Mouse (Mus musculus): ENCODE results near the gene Hist1h3i. TPM values are rescaled to one million over a fixed set of nuclear protein-coding genes. Genes with fewer than 3 reads are reported as not detected.
A peak's percentile ranks its signal among the peaks of the same experiment; 100 is the strongest.
"Not testable (repeated sequence)": the region's sequence is repeated elsewhere in the genome, so short reads cannot be mapped to it uniquely, and the experiment has no call there.

The Hist1h3i gene
- total and polyA plus RNA-seq, 2 experiments from 2014 or later, result 21.5 to 602 TPM

DNA sequence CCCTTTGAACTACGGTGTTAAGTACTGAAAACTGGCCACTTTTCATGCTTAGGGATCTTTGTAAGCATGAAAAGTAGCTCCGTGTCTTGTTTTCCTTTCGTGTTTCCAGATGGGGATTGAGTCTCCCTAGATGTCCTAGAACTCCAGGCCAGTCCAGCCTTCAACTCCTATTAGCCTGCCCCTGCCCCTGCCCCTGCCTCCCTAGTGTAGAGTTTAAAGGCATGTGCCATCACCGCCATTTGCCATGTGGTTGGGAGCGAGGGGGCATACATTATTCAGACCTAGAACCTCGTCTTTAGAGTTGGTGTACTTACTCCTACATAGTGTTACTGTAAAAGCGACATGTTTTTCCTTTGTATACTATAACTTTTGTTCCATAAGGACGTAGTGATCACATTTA is 27.9 kb upstream of the Hist1h3i start:
- not testable (repeated sequence) for H3K27me3 ChIP-seq (ENCODE audit: control insufficient read depth, insufficient read depth, low read length); H3K27ac ChIP-seq (ENCODE audit: low read depth); H3K4me1 ChIP-seq (ENCODE audit: control insufficient read depth, insufficient read depth); H3K36me3 ChIP-seq (replicated peaks; ENCODE audit: control insufficient read depth, insufficient read depth, low read length); ATAC-seq (ENCODE audit: insufficient read depth, low read depth); H3K4me2 ChIP-seq (ENCODE audit: low read depth, low read length); H3K9ac ChIP-seq (replicated peaks; ENCODE audit: low read depth, low read length); DNase-seq (ENCODE audit: low spot score); H3K9me3 ChIP-seq (replicated peaks; ENCODE audit: control insufficient read depth, low read length); H3K4me3 ChIP-seq (ENCODE audit: low read depth, low read length)
- WGBS, result no CpG with 5 or more reads among the region's 8 CpGs

DNA sequence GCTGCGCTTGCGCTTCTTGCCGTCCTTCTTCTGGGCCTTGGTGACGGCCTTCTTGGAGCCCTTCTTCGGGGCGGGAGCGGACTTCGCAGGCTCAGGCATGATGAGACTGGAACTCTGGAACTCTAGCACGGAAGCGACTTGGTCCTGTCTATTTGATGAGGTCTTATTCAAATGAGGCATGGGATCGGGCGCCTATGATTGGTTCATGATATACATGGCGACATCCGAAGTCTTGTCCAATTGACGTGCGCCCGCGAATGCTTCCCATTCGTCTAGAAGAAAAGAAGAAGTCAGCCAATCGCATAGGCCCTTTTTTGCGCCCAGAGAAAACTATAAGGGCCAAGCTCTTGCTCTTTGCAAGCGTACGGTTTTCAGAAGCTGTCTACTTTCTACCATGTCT is 26.9 kb upstream of the Hist1h3i start, which contains the start of the genes Hist1h2bq and Hist1h2ao:
Hist1h2bq (minus strand) TSS at position 125 of the 400 bp plus-strand sequence.
Hist1h2ao (plus strand) TSS at position 393 of the 400 bp plus-strand sequence.
- not testable (repeated sequence) for H3K4me1 ChIP-seq (ENCODE audit: control insufficient read depth, insufficient read depth); H3K4me3 ChIP-seq (ENCODE audit: low read depth, low read length); H3K9ac ChIP-seq (replicated peaks; ENCODE audit: low read depth, low read length); DNase-seq (ENCODE audit: low spot score); H3K4me2 ChIP-seq (ENCODE audit: low read depth, low read length); H3K27me3 ChIP-seq (ENCODE audit: control insufficient read depth, insufficient read depth, low read length); H3K9me3 ChIP-seq (replicated peaks; ENCODE audit: control insufficient read depth, low read length); H3K27ac ChIP-seq (ENCODE audit: low read depth); H3K36me3 ChIP-seq (replicated peaks; ENCODE audit: control insufficient read depth, insufficient read depth, low read length)
- peak; percentile 95 for ATAC-seq (ENCODE audit: insufficient read depth, low read depth)
- WGBS, result no CpG with 5 or more reads among the region's 23 CpGs

DNA sequence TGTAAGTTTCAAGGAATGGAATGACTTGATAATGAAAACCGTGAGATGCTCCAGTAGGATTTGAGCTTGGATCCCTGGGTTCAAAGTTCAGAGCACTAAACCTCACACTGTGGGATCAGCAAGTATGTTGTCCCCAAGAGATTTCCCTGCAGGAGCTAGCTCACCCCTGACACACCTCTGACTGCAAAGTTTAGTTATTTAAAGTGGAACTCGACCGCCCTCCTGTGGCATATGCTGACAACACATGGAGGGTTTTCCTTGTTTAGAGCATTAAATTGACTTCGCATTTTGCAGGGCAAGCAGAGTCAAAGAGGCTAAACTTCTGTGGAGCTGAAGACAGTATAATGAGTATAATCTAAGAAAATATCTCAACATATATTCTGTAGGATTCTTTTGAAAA is 19.9 kb upstream of the Hist1h3i start:
- ATAC-seq (ENCODE audit: insufficient read depth, low read depth), result peak; percentile 66; the same call in 1 of the 2 replicates
- no CpG with 5 or more reads among the region's 4 CpGs for WGBS
- H3K27me3 ChIP-seq (ENCODE audit: control insufficient read depth, insufficient read depth, low read length); H3K9me3 ChIP-seq (replicated peaks; ENCODE audit: control insufficient read depth, low read length); H3K4me1 ChIP-seq (ENCODE audit: control insufficient read depth, insufficient read depth); H3K9ac ChIP-seq (replicated peaks; ENCODE audit: low read depth, low read length); H3K4me3 ChIP-seq (ENCODE audit: low read depth, low read length); H3K36me3 ChIP-seq (replicated peaks; ENCODE audit: control insufficient read depth, insufficient read depth, low read length); H3K4me2 ChIP-seq (ENCODE audit: low read depth, low read length); DNase-seq (ENCODE audit: low spot score); H3K27ac ChIP-seq (ENCODE audit: low read depth): not testable (repeated sequence)

DNA sequence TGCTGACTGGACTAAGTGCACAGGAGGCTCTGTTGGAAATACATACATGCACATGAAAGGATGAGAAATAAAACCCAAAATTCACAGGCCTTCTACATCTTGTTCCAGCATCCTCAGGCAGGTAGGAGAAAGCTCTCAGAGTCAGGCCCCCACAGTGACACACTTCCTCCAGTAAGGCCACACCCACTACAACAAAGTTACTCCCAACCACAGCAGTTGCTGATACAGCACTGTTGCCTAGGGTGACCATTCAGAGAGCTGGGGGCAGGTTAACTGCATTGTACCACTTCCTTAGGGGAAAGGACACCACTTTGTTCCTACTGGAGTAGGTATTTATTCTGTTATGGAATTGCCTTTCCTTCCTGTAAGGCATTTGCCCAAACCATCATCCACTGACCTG is 14.0 kb upstream of the Hist1h3i start:
- not testable (repeated sequence) for H3K9me3 ChIP-seq (replicated peaks; ENCODE audit: control insufficient read depth, low read length); ATAC-seq (ENCODE audit: insufficient read depth, low read depth); H3K9ac ChIP-seq (replicated peaks; ENCODE audit: low read depth, low read length); H3K4me1 ChIP-seq (ENCODE audit: control insufficient read depth, insufficient read depth); H3K4me3 ChIP-seq (ENCODE audit: low read depth, low read length); H3K27ac ChIP-seq (ENCODE audit: low read depth); H3K27me3 ChIP-seq (ENCODE audit: control insufficient read depth, insufficient read depth, low read length); DNase-seq (ENCODE audit: low spot score); H3K4me2 ChIP-seq (ENCODE audit: low read depth, low read length); H3K36me3 ChIP-seq (replicated peaks; ENCODE audit: control insufficient read depth, insufficient read depth, low read length)

DNA sequence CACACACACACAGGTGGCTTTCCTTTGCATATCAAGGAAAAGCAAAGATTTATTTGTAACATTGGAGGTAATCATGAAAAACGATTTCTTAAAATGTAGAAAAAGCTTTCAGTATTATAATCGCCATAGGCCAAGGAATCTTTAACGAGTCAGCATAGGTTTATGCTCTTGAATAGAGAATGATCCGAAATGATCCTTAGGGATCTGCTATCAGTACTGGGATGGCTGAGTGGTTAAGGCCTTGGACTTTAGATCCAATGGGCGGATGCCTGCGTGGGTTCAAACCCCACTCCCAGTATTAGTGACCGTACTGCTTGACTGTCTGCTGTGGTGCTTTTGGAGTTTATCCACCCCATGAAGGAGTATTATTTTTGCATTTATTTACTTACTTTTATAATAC is 12.4 kb upstream of the Hist1h3i start:
- Histone ChIP-seq H3K4me2 (ENCODE audit: low read depth, low read length) (no peak overlapping the region), H3K4me3 (ENCODE audit: low read depth, low read length) (no peak overlapping the region), H3K4me1 (ENCODE audit: control insufficient read depth, insufficient read depth) (peaks cover 5% of the 10 kb centered on the region; the same call in 1 of the 2 replicates), H3K9ac (replicated peaks; ENCODE audit: low read depth, low read length) (no peak overlapping the region), H3K27ac (ENCODE audit: low read depth) (no peak overlapping the region), H3K27me3 (ENCODE audit: control insufficient read depth, insufficient read depth, low read length) (no peaks in the 10 kb centered on the region), H3K9me3 (replicated peaks; ENCODE audit: control insufficient read depth, low read length) (no peaks in the 10 kb centered on the region), H3K36me3 (replicated peaks; ENCODE audit: control insufficient read depth, insufficient read depth, low read length) (no peaks in the 10 kb centered on the region)
- 87% methylated on average over 7 of the region's 7 CpGs for WGBS
- ATAC-seq (ENCODE audit: insufficient read depth, low read depth), result no peak
- no peak for DNase-seq (ENCODE audit: low spot score)
- no peak for TF ChIP-seq CTCF (IDR thresholded peaks at IDR 0.05; ENCODE audit: low read depth)
- TF ChIP-seq EP300 (IDR thresholded peaks at IDR 0.05; ENCODE audit: low read depth), result no peak

DNA sequence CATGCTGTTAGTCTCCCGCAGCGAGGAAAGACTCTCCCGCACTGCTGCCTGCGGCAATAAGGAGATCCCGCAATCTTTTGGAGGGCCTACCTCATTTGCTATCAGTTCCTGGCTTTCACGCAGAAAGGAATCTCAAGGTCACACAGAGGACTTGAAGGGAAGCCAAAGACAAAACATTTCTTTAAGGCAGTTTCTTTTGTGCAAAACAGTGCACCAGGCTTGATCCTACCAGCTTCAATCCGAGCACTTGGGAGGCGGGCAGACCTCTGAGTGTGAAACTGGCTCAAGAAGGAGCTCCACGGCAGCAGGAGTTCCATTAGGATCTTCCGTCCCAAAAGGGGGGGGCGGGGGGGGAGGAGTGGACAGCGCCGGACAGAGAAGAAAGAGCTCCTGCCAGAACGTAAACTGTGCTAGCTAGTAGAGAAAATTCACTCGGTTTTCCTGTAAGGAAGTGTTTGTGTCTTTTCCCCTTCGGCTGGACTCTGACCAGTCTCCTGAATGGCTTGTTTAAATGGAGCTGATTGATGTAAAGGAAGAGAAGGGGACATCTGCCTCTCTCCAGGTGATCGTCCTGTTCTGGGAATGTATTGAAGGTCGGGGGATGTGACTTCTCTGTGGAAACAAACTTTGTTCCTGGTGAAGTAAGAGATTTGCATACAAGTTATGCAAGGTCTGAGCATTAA is 7.6 kb upstream of the Hist1h3i start:
- Histone ChIP-seq H3K27ac (ENCODE audit: low read depth) (no peak overlapping the region), H3K9me3 (replicated peaks; ENCODE audit: control insufficient read depth, low read length) (no peaks in the 10 kb centered on the region), H3K4me1 (ENCODE audit: control insufficient read depth, insufficient read depth) (peaks cover 22% of the 10 kb centered on the region), H3K9ac (replicated peaks; ENCODE audit: low read depth, low read length) (peak overlapping the region; percentile 18), H3K4me3 (ENCODE audit: low read depth, low read length) (peak overlapping the region; percentile 30), H3K4me2 (ENCODE audit: low read depth, low read length) (peak overlapping the region; percentile 60), H3K27me3 (ENCODE audit: control insufficient read depth, insufficient read depth, low read length) (no peaks in the 10 kb centered on the region), H3K36me3 (replicated peaks; ENCODE audit: control insufficient read depth, insufficient read depth, low read length) (no peaks in the 10 kb centered on the region)
- DNase-seq (ENCODE audit: low spot score) (peak; percentile 18), ATAC-seq (ENCODE audit: insufficient read depth, low read depth) (no peak)
- WGBS, result 7% methylated on average over 18 of the region's 18 CpGs
- TF ChIP-seq CTCF (IDR thresholded peaks at IDR 0.05; ENCODE audit: low read depth) (no peak), EP300 (IDR thresholded peaks at IDR 0.05; ENCODE audit: low read depth) (no peak)
